Mouse (Mus musculus): ENCODE data around the gene Zmym4.

GRCm38 (mm10) chr4:126967241-126967863, 583 bp downstream of the Zmym4 start:
- TF ChIP-seq CTCF (IDR thresholded peaks at IDR 0.05; ENCODE audit: insufficient read depth, low read length) (no peak), POLR2A (IDR thresholded peaks at IDR 0.05; ENCODE audit: borderline replicate concordance, extremely low read depth, low read depth, low read length) (no peak)
